Mouse (Mus musculus) left cerebral cortex, postnatal 10 days (tissue): ENCODE measurements around the gene Mt2. TPM values are rescaled to one million over a fixed set of nuclear protein-coding genes. Genes with fewer than 3 reads are reported as not detected.
A peak's percentile ranks its signal among the peaks of the same experiment; 100 is the strongest.

ENCODE experiments used
- DNase-seq, 2 experiments: peaks; one replicate each; pipeline ENCODE4 v3.0.0; 2021 to 2022; ENCODE audit warnings: low spot score in 2 of 2, mixed read lengths in 1 of 2; ENCODE audit errors: extremely low spot score in 1 of 2
- intact Hi-C: fragments of 180-260 bp; cut with DNase I; formaldehyde crosslinking; loops from one replicate; pipeline ENCODE4 v1.15.1; 2025
- total RNA-seq, 2 experiments: library from RNA; stranded (reverse); gene quantifications; 2 replicates each; pipeline ENCODE4 v1.2.3; 2021

Mt2 gene
- total RNA-seq, 2 experiments from 2014 or later, result 63.5 to 266 TPM

DNA sequence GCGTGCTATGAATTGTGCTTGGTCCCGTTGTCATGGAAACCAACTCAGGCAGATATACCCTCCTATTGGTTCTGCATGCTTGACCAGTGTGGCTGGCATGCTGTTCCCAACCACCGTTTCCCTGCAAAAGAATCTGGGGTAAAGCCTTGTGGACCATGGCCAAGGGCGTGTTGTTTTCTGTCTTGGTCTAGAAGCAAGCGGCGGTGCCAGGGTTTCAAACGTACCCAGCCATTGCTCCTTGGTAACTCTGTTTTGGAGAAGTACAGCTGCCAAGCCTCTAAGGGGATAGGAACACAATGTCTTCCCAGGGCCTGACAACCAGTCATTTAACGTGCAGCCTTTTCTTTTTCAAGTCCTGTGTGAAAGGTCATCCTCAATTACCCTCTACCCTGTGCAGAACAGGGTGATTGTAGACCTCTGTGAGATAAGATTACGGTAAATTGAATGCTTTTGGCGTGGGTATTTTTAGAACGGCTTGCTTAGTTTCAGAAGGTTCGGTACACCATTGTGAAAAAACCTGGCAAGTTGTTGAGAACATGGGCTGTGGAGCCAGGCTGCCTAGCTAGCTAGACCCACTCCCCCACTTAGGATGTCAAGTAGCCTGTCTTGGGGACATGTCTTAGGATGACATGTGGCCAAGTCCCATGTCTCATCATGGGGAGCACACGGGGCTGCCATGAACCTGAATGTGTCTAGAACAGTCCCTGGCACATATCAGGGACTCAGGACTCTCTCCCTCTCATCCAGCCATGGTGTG lies 17.0 kb downstream of the Mt2 start:
- intact Hi-C loops, result no loop called here
- peak; percentile 73 to 78 for DNase-seq

DNA sequence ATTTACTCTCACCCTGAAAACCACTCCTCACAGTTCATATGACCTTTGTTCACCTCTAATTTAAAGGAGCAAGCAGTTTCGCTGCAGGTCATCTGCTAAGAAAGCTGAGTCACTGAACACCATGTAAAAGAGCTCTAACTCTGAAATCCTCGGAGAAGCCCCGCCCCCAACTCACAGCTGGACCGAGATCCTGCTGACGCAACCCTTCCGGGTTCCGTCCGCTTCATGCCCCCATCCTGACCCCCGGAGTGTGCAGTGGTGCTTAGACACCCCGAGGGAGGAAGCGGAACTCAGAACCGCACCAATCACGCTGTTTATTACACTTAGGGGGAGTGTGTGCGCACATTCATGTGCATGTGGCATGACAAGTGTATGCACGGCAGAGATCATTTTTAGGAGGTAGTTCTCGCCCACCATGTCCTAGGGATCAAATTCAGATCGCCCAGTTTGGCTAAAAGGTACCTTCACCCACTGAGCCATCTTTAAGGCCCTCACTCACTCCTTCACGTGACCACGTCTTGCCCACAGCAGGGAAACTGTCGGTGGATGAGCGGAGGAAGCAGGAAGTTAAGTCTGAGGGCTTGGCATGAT lies 18.7 kb downstream of the Mt2 start:
- intact Hi-C loops, result no loop called here
- peak in 1 of 2 experiments; percentile 91 for DNase-seq

DNA sequence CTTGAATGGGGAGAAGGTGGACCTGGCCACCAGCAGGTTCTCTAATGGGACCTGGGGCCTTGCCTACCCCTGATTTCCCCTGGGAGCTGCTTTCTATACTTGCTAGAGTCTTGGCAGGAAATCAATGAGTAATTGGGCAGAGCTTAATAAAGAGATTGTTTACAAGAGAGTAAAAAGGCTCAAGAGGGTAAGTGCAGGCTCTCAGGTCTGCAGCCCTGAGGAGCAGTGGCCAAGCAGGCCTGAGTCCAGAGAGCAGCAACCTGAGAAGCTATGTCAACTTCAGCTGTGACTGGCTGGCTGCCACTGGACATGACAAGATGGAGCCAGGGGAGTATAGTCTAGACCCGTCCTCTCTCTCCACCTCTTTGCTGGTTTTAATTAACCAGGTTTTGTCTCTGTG lies 20.5 kb downstream of the Mt2 start:
- intact Hi-C loops, result no loop called here
- DNase-seq, result no peak

DNA sequence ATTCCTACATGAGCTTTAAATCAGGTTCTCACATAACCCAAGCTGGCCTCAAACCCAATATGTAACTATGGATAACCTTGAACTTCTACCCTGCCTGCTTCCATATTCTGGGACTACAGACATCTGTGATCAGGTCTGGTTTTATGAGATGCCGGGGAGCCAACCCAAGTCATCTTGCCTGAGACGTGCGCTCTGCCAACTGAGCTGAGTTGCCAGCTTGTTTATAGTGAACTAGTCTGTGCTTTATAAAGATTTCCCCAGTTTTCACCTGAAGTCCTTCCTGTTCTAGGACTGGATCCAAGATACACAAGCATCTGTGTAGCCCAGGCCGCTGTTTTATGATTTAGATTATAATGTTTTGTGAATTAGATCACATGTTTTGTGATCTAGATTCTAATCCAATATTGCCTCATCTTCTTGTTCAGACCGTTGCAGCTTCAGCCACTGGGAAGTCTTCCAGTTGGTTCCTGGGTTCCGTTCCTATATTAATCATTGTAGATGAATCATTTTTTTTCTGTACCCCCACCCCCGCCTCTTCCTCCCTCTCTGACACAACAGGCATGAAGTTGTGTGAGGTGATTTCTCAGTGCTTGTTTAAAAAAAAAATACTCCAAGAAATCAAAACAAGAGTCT lies 22.2 kb downstream of the Mt2 start:
- no peak for DNase-seq
- intact Hi-C loops, result no loop called here

DNA sequence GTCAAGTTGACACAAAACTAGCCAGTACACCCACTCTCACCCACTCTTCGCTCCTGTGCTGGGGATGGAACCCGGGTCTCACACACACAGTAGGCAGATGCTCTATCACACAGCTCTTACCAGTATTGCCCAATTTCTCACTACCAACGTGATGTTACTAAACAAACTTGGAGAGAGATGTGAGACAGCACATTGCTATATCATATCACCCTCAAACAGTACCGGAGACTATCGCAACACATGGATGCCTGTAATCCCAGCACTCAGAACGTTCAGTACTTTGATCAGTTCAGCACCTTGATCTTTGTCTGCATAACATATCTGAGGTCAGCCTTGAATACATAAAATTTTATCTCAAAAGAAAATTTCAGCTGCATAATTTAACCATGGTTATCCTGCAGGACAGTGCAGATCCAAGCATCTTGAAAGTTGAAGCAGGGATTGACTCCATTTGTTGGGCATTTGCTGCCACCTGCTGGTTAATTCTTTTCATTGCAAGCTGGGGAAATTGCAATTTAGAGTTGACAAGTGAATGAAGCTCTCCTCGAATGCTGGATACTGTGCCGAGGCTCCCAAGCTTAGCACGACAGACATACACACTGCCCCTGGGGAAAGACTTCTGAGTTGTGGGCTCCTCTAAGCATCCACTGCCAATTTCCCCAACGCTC lies 26.9 kb downstream of the Mt2 start:
- intact Hi-C loops, result no loop called here
- DNase-seq, result peak; percentile 52 to 72

DNA sequence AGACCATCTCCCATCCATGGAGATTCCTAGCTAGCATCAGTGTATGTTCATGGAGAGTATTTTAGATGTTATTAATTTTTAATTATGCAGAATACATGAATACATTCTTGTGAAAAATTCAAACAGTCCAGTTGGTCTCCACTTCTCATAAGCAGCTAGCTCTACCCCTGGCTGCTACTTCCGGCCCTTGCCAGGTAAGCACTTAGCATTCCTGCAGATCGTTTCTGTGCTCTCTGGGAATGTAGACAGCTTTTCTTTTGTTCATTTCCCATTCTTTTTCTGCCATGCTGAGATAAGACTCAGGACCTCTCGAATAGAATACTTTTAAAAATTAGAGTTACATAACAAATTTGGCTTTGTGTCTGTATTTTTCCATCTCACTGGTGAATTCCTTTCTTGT lies 31.6 kb downstream of the Mt2 start:
- no peak for DNase-seq
- intact Hi-C loops, result loop anchor here (5.0 kb wide), 1 partner anchor 37 kb away; no protein-coding TSS in a partner anchor

DNA sequence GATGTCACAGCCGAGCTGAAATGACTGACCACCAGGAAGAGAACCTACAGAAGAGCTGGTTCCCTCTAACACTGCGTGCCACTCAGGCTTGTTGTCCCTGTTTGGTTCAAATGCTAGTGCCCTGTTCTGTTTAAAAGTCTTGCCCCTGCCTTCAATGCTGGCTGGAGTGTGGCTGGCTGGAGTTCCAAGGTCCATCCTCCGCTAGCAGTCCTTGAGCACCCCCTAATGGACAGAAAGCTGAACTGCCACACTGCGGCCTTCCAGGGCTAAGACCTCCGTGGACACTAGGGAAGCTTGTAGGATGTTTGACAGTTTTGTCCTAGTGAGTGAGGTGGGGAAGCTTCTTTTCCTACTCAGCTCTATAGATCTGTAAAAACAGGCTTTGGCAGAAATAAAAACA lies 33.3 kb downstream of the Mt2 start:
- intact Hi-C loops, result no loop called here
- peak; percentile 27 to 70 for DNase-seq

DNA sequence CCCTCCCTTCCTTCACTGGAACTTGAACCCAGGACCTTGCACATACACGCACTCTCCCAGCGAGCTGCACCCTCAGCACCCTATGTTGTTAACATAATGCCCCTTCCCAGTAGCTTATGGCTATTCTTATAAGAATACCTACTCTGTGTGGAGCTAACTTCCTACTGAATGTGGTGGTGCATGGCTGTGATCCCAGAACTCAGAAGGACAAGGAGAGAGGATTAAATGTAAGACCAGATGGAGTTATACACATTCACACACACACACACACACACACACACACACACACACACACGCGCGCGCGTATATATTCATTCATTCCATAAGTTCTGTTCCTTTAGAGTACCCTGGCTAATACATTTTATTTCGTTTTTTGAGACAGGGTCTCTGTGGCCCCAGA lies 33.8 kb downstream of the Mt2 start:
- intact Hi-C loops, result no loop called here
- peak in 1 of 2 experiments; percentile 46 for DNase-seq

DNA sequence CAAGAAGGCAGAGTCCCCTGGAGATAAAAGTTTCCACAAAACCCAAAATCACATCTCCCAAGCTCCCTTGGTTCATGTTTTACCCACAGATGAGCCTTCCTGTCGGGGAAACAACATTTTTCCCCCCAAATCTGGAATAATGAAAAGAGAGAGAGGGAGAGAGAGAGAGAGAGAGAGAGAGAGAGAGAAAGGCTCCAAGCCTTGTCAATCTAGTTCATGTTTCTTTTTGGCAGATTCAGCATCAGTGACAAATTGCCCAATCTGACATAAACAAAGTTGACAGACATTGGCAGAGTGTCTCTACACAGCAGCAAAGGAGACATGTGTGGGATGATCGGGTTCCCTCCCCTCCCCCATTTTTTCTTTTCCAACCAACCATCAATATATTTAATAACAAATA lies 35.0 kb downstream of the Mt2 start:
- intact Hi-C loops, result no loop called here

DNA sequence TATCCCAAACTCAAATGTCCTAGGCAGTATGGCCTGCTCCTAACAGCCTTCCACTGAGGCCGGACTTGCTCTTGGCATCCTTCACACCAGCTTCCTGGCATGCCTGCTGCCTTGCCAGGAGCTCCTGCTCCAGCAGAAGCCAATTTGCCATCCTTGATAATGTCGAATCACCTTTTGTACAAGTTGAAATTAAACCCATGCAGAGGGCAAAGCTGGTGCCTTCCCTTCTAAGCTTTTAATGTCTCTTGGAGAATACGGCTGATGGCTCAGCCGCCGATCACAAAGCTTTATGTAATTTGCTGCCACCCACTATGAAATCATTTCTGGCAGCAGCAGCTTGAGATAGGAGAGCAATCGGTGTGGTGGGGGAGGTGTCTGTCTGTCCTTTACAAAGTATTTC lies 37.2 kb downstream of the Mt2 start:
- intact Hi-C loops, result loop anchor here (5.0 kb wide), 1 partner anchor 63 kb away; no protein-coding TSS in a partner anchor
- DNase-seq, result peak in 1 of 2 experiments; percentile 36

More for the DNA sequence above, 35.0 kb downstream of the Mt2 start:
- DNase-seq, result no peak

DNA sequence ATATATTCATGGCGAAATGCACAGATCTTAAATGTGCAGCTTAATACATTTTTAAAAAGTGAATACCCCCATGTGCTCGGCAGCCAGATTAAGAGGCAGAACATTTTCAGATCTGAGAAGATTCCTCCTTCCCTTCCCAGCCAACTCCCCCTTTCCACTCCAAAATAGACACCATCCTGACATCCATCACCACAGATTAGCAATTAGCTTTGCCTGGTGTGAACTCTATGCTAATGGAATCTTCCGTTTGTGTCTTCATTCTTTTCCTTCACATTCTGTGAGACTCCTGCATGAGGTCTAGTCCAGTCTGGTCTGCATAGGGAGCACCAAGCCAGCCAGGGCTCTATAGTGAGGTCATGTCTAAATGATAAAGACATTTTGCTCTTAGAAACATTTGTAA lies 37.8 kb downstream of the Mt2 start:
- intact Hi-C loops, result loop anchor here (5.0 kb wide), 1 partner anchor 62 kb away; no protein-coding TSS in a partner anchor
- DNase-seq, result peak in 1 of 2 experiments; percentile 16

DNA sequence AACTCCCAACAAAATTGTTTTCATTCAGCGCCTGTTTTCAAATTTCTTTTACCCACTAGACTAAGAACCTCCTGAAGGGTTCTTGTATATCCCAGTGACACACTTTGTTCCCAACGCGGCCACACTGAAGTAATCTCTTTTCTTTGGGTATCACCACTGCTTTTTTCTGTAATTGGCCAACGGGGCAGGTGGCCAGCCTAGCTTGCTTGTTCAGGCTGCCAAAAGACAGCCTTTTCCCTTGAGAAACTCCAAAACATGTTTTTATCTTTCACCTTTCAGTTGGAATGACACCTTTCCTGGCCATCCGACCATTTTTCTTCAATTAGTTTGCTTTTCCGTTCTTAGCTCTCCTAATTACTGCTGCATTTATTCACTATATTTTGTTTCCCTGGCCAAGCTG lies 41.4 kb downstream of the Mt2 start:
- DNase-seq, result no peak
- intact Hi-C loops, result loop anchor here (5.0 kb wide), 1 partner anchor 58 kb away; no protein-coding TSS in a partner anchor

DNA sequence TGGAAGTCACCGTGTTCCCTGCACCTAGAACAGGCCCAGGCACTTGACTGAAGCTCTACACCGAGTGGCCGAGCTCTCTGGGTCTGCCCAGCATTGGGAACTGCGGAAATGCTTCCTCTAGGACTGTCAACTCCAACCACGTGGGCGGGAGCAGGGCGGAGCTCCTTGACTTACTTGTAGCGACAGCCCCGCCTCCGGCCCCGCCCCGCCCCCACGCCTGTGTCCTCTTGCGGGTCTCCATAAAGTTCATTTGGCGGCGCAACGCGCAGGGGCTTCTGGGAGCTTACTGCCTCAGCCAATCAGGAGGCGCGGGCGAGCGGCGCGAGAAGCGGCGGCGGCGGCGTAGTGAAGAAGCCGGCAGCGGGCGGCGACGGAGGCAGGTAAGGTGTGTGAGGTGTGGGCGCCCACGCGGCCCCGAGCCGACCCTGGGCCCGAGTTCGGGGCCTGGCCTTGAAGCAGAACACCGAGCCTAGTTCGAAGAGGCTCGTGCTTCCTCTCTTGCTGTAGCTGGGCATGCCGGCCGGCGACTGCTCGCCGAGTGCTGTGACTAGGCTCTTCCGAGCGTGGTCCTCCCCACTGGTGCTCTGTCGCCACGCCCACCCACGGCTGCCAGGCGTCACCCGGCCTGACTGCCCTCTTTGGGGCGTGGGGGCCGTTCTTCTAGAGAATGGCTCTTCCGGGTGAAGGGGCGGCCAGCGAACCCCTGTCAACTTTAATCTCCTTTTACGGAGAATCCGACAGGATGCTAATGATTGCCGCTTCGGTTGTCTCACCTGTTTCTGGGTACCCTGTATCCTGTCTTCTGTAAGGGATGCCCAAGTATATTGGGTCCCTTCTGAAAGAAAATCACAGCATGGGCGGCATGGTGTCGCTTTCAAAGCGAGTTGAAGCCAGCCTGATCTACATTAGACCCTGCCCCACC lies 42.0 kb downstream of the Mt2 start, which contains the start of gene Nup93:
Gene Nup93 (plus strand): TSS at position 313 of the 922 bp plus-strand sequence.
- intact Hi-C loops, result loop anchor here (5.0 kb wide), 1 partner anchor 58 kb away; no protein-coding TSS in a partner anchor

More for the DNA sequence above, 42.0 kb downstream of the Mt2 start, which contains the start of gene Nup93:
- DNase-seq, result peak; percentile 97 to 99

Other genes starting within 250 kb of the Mt2 start
- gene Amfr, start 159.8 kb upstream of the Mt2 start, total RNA-seq, result 100 to 1,000 TPM; 129 to 132 TPM
- 10 to 100 TPM; 66.4 to 75.8 TPM for gene Nudt21, start 135.6 kb upstream of the Mt2 start, total RNA-seq
- gene Ogfod1, start 135.5 kb upstream of the Mt2 start, total RNA-seq, result 10 to 100 TPM; 36.7 to 38.1 TPM
- gene Bbs2, start 73.7 kb upstream of the Mt2 start, total RNA-seq, result 10 to 100 TPM; 22.2 to 23.9 TPM
- not detected for gene Mt4, start 35.5 kb upstream of the Mt2 start, total RNA-seq
- 100 to 1,000 TPM; 452 to 527 TPM for gene Mt3, start 20.1 kb upstream of the Mt2 start, total RNA-seq
- 100 to 1,000 TPM in 1 of 2 experiments, 10 to 100 TPM in 1; 80.3 to 200 TPM for gene Mt1, start 6.4 kb downstream of the Mt2 start, total RNA-seq
- 10 to 100 TPM; 49.1 to 51.0 TPM for gene Nup93, start 41.9 kb downstream of the Mt2 start, total RNA-seq
- gene Slc12a3, start 156.5 kb downstream of the Mt2 start, total RNA-seq, result under 1 TPM; 0.30 to 0.62 TPM
- gene Herpud1, start 213.8 kb downstream of the Mt2 start, total RNA-seq, result 10 to 100 TPM; 41.5 to 44.3 TPM